Mouse (Mus musculus): Measurements from ENCODE around the gene Psmd11.

DNA sequence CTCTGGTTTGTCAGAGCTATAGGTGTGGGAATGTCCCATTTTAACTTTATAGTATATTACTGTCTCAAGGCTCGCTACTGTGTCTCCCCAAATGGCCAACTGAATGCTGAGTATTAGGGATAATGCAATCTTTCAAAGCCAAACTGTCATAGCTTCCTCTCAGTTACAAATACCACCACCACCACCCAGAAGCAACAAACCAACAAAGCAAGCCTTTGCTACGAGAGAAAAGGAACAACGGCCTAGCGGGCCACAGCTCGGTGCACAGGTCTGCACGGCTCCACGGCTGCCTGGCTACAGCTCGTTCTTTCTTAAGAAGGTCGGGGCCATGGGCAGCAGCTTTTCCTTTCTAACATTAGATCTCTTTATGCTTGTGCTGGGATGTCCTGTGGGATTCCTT lies 66.4 kb downstream of the Psmd11 start:
- TF ChIP-seq POLR2A (IDR thresholded peaks at IDR 0.05; ENCODE audit: low read depth, low read length) (no peak), CTCF (IDR thresholded peaks at IDR 0.05; ENCODE audit: extremely low read depth, insufficient read length, insufficient replicate concordance, low read depth, low read length) (no peak)
